Mouse (Mus musculus): ENCODE data around the gene Spo11. TPM values are rescaled to one million over a fixed set of nuclear protein-coding genes. Genes with fewer than 3 reads are reported as not detected.

Gene Spo11
- polyA plus RNA-seq, 1 experiment, result not detected

GRCm38 (mm10) chr2:172937326-172938190 lies 39.9 kb upstream of the Spo11 start:
- Histone ChIP-seq H3K4me1 (ENCODE audit: control insufficient read depth, insufficient read depth, low read length) (no peaks in the 10 kb centered on the region), H3K27ac (ENCODE audit: insufficient read depth, low read length) (no peak overlapping the region), H3K4me3 (ENCODE audit: insufficient read depth, low read length) (no peak overlapping the region)
- TF ChIP-seq CTCF (IDR thresholded peaks at IDR 0.05; ENCODE audit: borderline replicate concordance, insufficient read depth, low read length) (no peak), POLR2A (IDR thresholded peaks at IDR 0.05; ENCODE audit: low read depth, low read length) (no peak)

- Histone ChIP-seq H3K4me1 (ENCODE audit: control insufficient read depth, insufficient read depth, low read length) (no peaks in the 10 kb centered on the region), H3K4me3 (ENCODE audit: insufficient read depth, low read length) (peak overlapping the region; percentile 14; the same call in 1 of the 2 replicates), H3K27ac (ENCODE audit: insufficient read depth, low read length) (no peak overlapping the region)
- TF ChIP-seq POLR2A (IDR thresholded peaks at IDR 0.05; ENCODE audit: low read depth, low read length) (no peak), CTCF (IDR thresholded peaks at IDR 0.05; ENCODE audit: borderline replicate concordance, insufficient read depth, low read length) (no peak)
Observed at GRCm38 (mm10) chr2:172938761-172939638, 38.5 kb upstream of the Spo11 start.

GRCm38 (mm10) chr2:172939639-172940002 lies 37.9 kb upstream of the Spo11 start:
- H3K4me1 ChIP-seq (ENCODE audit: control insufficient read depth, insufficient read depth, low read length), result no peaks in the 10 kb centered on the region
- peak overlapping the region; percentile 37; the same call in 1 of the 2 replicates for H3K4me3 ChIP-seq (ENCODE audit: insufficient read depth, low read length)
- no peak overlapping the region for H3K27ac ChIP-seq (ENCODE audit: insufficient read depth, low read length)
- TF ChIP-seq POLR2A (IDR thresholded peaks at IDR 0.05; ENCODE audit: low read depth, low read length), result no peak
- TF ChIP-seq CTCF (IDR thresholded peaks at IDR 0.05; ENCODE audit: borderline replicate concordance, insufficient read depth, low read length), result no peak

DNA sequence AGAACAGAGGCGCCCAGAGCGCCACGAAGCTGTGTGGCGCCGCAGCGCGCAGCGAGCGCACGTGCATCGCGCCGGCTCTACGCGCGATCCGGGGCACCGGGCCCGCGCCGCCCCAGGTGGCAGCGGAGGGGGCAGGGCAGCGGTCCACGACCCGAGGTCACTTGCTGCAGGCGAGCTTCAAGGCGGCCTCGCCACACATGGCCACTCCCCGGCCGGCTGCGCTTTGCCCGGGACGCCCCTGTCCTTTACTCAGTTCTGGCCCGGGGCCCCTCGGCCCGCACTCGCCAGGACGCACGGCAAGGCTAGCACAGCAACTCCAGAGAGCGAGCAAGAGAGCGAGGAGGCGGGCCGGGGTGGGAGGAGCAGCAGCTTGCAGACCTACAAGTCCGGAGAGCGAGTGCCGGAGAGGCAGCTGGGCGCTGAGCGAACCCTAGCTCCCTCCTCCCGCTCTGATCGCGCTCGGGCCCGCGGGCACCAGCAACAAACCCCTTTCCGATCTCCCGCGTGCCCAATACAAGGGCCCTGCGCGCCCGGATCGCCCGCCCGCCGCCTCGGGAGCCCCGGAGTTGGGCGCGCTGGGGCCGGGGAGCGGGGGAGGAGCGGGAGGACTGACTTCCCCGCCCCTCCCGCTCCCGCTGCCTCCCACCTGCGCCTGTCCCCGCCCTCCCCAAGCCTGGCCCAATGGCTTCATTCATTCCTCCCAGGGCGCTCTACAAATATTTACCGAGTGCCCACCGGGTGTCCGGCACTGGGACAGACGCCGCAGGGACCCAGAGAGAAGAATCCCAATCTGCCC lies 37.3 kb upstream of the Spo11 start, which contains the start of gene Bmp7:
Bmp7 (minus strand) TSS at position 319 of the 796 bp plus-strand sequence.
- TF ChIP-seq CTCF (IDR thresholded peaks at IDR 0.05; ENCODE audit: borderline replicate concordance, insufficient read depth, low read length), result no peak
- no peak for TF ChIP-seq POLR2A (IDR thresholded peaks at IDR 0.05; ENCODE audit: low read depth, low read length)
- Histone ChIP-seq H3K4me3 (ENCODE audit: insufficient read depth, low read length) (peak within 1 kb of the TSS; percentile 37), H3K27ac (ENCODE audit: insufficient read depth, low read length) (no peak within 1 kb of the TSS), H3K4me1 (ENCODE audit: control insufficient read depth, insufficient read depth, low read length) (no peaks in the 10 kb centered on the region)

- TF ChIP-seq POLR2A (IDR thresholded peaks at IDR 0.05; ENCODE audit: low read depth, low read length), result no peak
- no peak for TF ChIP-seq CTCF (IDR thresholded peaks at IDR 0.05; ENCODE audit: borderline replicate concordance, insufficient read depth, low read length)
- H3K4me3 ChIP-seq (ENCODE audit: insufficient read depth, low read length), result peak overlapping the region; percentile 37
- no peak overlapping the region for H3K27ac ChIP-seq (ENCODE audit: insufficient read depth, low read length)
- no peaks in the 10 kb centered on the region for H3K4me1 ChIP-seq (ENCODE audit: control insufficient read depth, insufficient read depth, low read length)
Observed at GRCm38 (mm10) chr2:172940799-172941163, 36.7 kb upstream of the Spo11 start.

- Histone ChIP-seq H3K4me1 (ENCODE audit: control insufficient read depth, insufficient read depth, low read length) (no peaks in the 10 kb centered on the region), H3K27ac (ENCODE audit: insufficient read depth, low read length) (no peak overlapping the region), H3K4me3 (ENCODE audit: insufficient read depth, low read length) (no peak overlapping the region)
- TF ChIP-seq CTCF (IDR thresholded peaks at IDR 0.05; ENCODE audit: borderline replicate concordance, insufficient read depth, low read length), result no peak
- no peak for TF ChIP-seq POLR2A (IDR thresholded peaks at IDR 0.05; ENCODE audit: low read depth, low read length)
Observed at GRCm38 (mm10) chr2:172949051-172949450, 28.4 kb upstream of the Spo11 start.

- H3K4me1 ChIP-seq (ENCODE audit: control insufficient read depth, insufficient read depth, low read length), result no peaks in the 10 kb centered on the region
- no peak for TF ChIP-seq POLR2A (IDR thresholded peaks at IDR 0.05; ENCODE audit: low read depth, low read length)
- TF ChIP-seq CTCF (IDR thresholded peaks at IDR 0.05; ENCODE audit: borderline replicate concordance, insufficient read depth, low read length), result no peak
- H3K4me3 ChIP-seq (ENCODE audit: insufficient read depth, low read length), result no peak overlapping the region
- H3K27ac ChIP-seq (ENCODE audit: insufficient read depth, low read length), result no peak overlapping the region
Observed at GRCm38 (mm10) chr2:172950119-172950676, 27.3 kb upstream of the Spo11 start.

DNA sequence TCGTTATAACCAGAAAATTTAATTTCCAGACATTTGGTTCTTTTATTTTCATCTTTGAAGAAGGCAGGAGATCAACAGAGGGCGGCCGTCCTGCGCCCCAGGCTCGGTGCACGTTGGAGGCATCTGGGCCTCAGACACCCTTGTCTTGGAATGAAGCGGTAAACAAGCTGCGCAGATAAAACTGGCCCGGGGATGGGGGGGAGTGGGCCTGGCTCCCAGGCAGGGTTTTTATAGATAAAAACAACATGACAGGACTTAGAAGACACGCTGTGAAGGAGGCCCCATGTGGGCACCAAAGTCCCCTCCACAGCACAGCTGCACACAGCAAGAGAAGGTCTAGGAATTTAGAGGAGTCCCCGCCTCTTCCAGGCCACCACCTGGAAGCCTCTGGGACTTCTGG lies 26.8 kb upstream of the Spo11 start:
- H3K27ac ChIP-seq (ENCODE audit: insufficient read depth, low read length), result no peak overlapping the region

GRCm38 (mm10) chr2:172951976-172952375 lies 25.5 kb upstream of the Spo11 start:
- no peak for TF ChIP-seq POLR2A (IDR thresholded peaks at IDR 0.05; ENCODE audit: low read depth, low read length)
- TF ChIP-seq CTCF (IDR thresholded peaks at IDR 0.05; ENCODE audit: borderline replicate concordance, insufficient read depth, low read length), result no peak
- Histone ChIP-seq H3K4me1 (ENCODE audit: control insufficient read depth, insufficient read depth, low read length) (no peaks in the 10 kb centered on the region), H3K27ac (ENCODE audit: insufficient read depth, low read length) (no peak overlapping the region), H3K4me3 (ENCODE audit: insufficient read depth, low read length) (no peak overlapping the region)

More for the DNA sequence above, 26.8 kb upstream of the Spo11 start:
- TF ChIP-seq CTCF (IDR thresholded peaks at IDR 0.05; ENCODE audit: borderline replicate concordance, insufficient read depth, low read length) (no peak), POLR2A (IDR thresholded peaks at IDR 0.05; ENCODE audit: low read depth, low read length) (no peak)
- no peaks in the 10 kb centered on the region for H3K4me1 ChIP-seq (ENCODE audit: control insufficient read depth, insufficient read depth, low read length)
- H3K4me3 ChIP-seq (ENCODE audit: insufficient read depth, low read length), result no peak overlapping the region
